ENCODE assay signal across 24 mouse cellular contexts in the genomic region with DNA sequence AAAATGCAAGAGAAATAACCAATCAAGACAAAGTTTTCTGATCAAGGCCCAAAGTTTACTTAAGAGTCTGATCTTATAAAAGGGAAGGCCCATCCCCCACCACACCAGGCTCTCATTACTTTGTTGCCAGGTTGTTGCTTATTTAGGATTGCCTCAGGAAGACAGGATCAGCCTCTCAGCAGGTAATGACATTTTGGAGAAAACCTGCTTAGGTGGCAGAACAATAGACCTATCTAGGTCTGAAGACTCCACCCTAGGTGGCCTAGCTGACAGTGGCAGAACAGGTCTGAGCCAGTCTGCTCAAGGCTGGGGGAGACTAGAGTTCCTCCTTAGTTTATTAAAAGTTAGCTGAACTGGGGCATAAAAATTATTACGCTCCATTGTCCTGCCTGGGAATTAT.
"Had no signal": no experiment of that assay in that cellular context is flagged by ENCODE, and none has a peak within 500 bp of the region (broad histone marks: within the 10 kb centered on the region; RNA-seq: fewer than 3 reads in every experiment).

No protein-coding gene starts in this region.

- DNase-seq: cerebellum, adult 9-11 months; cerebellum, postnatal 10 days; cerebellum, postnatal 14 days; cerebellum, postnatal 25 days; cerebellum, postnatal 36 days; embryo, embryonic 11 days; forebrain, postnatal 0 days; gastrocnemius, adult 2 months; gastrocnemius, postnatal 10 days; gastrocnemius, postnatal 14 days; gastrocnemius, postnatal 25 days; gastrocnemius, postnatal 36 days; heart, adult 11 months; heart, adult 18-20 months; heart, adult 2 months had no signal

- H3K9me3 ChIP-seq: embryonic facial prominence, embryonic 15.5 days had no signal

- H3K4me3 ChIP-seq: embryonic facial prominence, embryonic 10.5 days; embryonic facial prominence, embryonic 12.5 days; embryonic facial prominence, embryonic 13.5 days; embryonic facial prominence, embryonic 15.5 days; erythroblast, embryonic 14.5 days; forebrain, embryonic 10.5 days; forebrain, embryonic 12.5 days; forebrain, embryonic 13.5 days; forebrain, embryonic 15.5 days; gastrocnemius, adult 2 months; heart, adult 2 months had no signal

- H3K36me3 ChIP-seq: embryonic facial prominence, embryonic 10.5 days; embryonic facial prominence, embryonic 12.5 days; embryonic facial prominence, embryonic 13.5 days; embryonic facial prominence, embryonic 15.5 days; forebrain, embryonic 10.5 days; forebrain, embryonic 12.5 days; forebrain, embryonic 15.5 days had no signal

- H3K27me3 ChIP-seq: embryonic facial prominence, embryonic 12.5 days; embryonic facial prominence, embryonic 13.5 days; embryonic facial prominence, embryonic 15.5 days; forebrain, embryonic 12.5 days; forebrain, embryonic 13.5 days; forebrain, embryonic 15.5 days had no signal

- H3K27ac ChIP-seq: embryonic facial prominence, embryonic 10.5 days; embryonic facial prominence, embryonic 12.5 days; embryonic facial prominence, embryonic 13.5 days; embryonic facial prominence, embryonic 15.5 days; forebrain, embryonic 10.5 days; forebrain, embryonic 12.5 days; forebrain, embryonic 13.5 days; forebrain, embryonic 15.5 days; gastrocnemius, adult 2 months; heart, adult 2 months had no signal

- H3K4me1 ChIP-seq: embryonic facial prominence, embryonic 10.5 days; embryonic facial prominence, embryonic 12.5 days; embryonic facial prominence, embryonic 13.5 days; embryonic facial prominence, embryonic 15.5 days; forebrain, embryonic 10.5 days; forebrain, embryonic 12.5 days; forebrain, embryonic 13.5 days; forebrain, embryonic 15.5 days had no signal
